7 mouse cellular contexts compared by ENCODE assay signal in the genomic region with DNA sequence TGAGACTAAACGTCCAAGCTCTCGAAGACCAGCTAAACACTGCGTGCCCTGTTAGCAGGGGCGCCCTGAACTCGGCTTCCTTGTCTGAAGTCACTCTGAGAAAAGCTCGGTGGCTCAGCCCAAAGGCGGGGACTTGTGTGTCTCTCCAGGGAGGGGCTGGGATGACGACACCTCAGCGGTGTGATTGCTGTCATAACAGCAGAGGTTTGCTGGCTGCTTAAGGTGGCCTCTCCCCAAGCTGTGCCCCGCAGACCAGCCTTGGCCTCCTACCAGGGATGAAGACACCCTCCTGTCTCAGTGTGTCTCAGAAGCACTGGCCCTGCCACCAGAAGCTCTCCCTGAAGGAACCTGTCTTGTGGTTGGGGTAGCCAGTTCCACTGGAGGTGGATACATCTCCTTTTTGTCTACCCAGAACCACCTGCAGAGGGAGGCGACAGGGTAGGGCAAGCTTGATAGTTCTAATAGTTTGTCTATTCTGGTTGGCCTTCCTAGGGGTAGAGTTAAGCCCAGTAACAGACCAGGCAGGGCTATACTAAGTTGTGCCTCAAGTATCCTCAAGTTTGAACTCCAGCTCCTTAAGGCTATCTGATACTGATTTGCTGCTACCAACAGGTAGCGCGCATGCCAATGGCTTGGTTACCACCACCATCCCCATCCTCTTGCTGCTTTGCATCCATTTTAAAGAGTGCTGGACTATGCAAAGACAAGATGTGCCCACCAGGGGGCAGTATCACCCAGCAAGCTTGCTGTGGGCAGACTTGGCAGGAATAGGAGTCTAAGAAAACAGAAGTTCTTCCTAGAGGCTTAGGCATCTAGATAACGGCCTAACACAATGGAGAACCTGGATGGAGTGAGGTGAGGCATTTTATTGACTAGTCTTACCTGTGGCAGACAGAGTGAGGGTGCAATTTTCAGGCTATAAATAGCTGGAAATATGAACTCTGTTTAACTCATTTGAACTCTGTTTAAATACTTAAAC.
A peak's percentile ranks its signal among the peaks of the same experiment; 100 is the strongest.
DNase-seq lines count a peak whose midpoint lies in the region; ATAC-seq and TF ChIP-seq lines count a peak whose summit lies in the region.

No protein-coding gene starts in this region.

- H3K4me2 ChIP-seq in heart, embryonic 12.5 days: no peak overlapping the region
- H3K4me2 ChIP-seq in lung, embryonic 15.5 days: no peak overlapping the region

- H3K4me1 ChIP-seq in heart, embryonic 12.5 days (replicated peaks): no peaks in the 10 kb centered on the region
- H3K4me1 ChIP-seq in lung, embryonic 15.5 days: 0 out of 2 replicates have a peak, but pooled peaks cover 5% of the 10 kb centered on the region
- no peaks in the 10 kb centered on the region; the same call in 1 of the 2 replicates for H3K4me1 ChIP-seq in small intestine, adult 2 months (ENCODE audit: control insufficient read depth, insufficient read depth, insufficient read length, low read length)

- peak; percentile 91; the same call in 1 of the 2 replicates for TF ChIP-seq CTCF in small intestine, adult 2 months (IDR thresholded peaks at IDR 0.05; ENCODE audit: extremely low read depth, insufficient read length, insufficient replicate concordance, low read depth, low read length)

- ATAC-seq in heart, embryonic 12.5 days (ENCODE audit: insufficient number of reproducible peaks, low FRiP score): peak; percentile 39; the same call in 1 of the 2 replicates
- ATAC-seq in lung, embryonic 15.5 days (ENCODE audit: borderline replicate concordance, extremely low read depth, low FRiP score, low TSS enrichment): peak; percentile 43; the same call in 1 of the 2 replicates

- WGBS in heart, embryonic 12.5 days: 75% methylated on average over 14 of the region's 14 CpGs
- WGBS in lung, embryonic 15.5 days: 71% methylated on average over 14 of the region's 14 CpGs
- WGBS in small intestine, adult 2 months: 30% methylated on average over 14 of the region's 14 CpGs

- no peaks in the 10 kb centered on the region for H3K27me3 ChIP-seq in heart, embryonic 12.5 days (replicated peaks)
- no peaks in the 10 kb centered on the region for H3K27me3 ChIP-seq in lung, embryonic 15.5 days
- H3K27me3 ChIP-seq in small intestine, adult 2 months (ENCODE audit: control insufficient read depth, insufficient read depth, low read length): no peaks in the 10 kb centered on the region

- peaks cover 62% of the 10 kb centered on the region for H3K36me3 ChIP-seq in heart, embryonic 12.5 days
- H3K36me3 ChIP-seq in lung, embryonic 15.5 days: peaks cover 10% of the 10 kb centered on the region; the same call in 1 of the 2 replicates
- peaks cover 6% of the 10 kb centered on the region; the same call in 1 of the 2 replicates for H3K36me3 ChIP-seq in small intestine, adult 2 months (ENCODE audit: control insufficient read depth, insufficient read depth, low read length)

- peaks cover 3% of the 10 kb centered on the region; the same call in 1 of the 2 replicates for H3K9me3 ChIP-seq in heart, embryonic 12.5 days (replicated peaks)
- H3K9me3 ChIP-seq in lung, embryonic 15.5 days: no peaks in the 10 kb centered on the region

- H3K4me3 ChIP-seq in heart, embryonic 12.5 days: no peak overlapping the region
- H3K4me3 ChIP-seq in lung, embryonic 15.5 days: no peak overlapping the region
- no peak overlapping the region for H3K4me3 ChIP-seq in small intestine, adult 2 months (ENCODE audit: low read depth, low read length)

- TF ChIP-seq POLR2A in small intestine, adult 2 months (IDR thresholded peaks at IDR 0.05; ENCODE audit: low read depth, low read length): 0 out of 2 replicates have a peak, but pooled peaks have one; percentile 42

- H3K9ac ChIP-seq in heart, embryonic 12.5 days: no peak overlapping the region
- no peak overlapping the region for H3K9ac ChIP-seq in lung, embryonic 15.5 days

- peak; percentile 86 for DNase-seq in ES-CJ7 (ENCODE audit: low read depth, low spot score)
- peak; percentile 35 for DNase-seq in adrenal gland, adult 8-10 months
- DNase-seq in embryo, embryonic 11.5 days (ENCODE audit: low read depth, low spot score): peak; percentile 75
- peak; percentile 65 for DNase-seq in layer of hippocampus, adult 11-12 months (ENCODE audit: low spot score)

- H3K27ac ChIP-seq in heart, embryonic 12.5 days (ENCODE audit: poor library complexity, severe bottlenecking): no peak overlapping the region
- peak overlapping the region; percentile 84; the same call in 1 of the 2 replicates for H3K27ac ChIP-seq in lung, embryonic 15.5 days
- peak overlapping the region; percentile 69 for H3K27ac ChIP-seq in small intestine, adult 2 months (ENCODE audit: insufficient read depth, low read depth, low read length)

Comparison
In these comparisons a context has a peak if more than half of its experiments do, and no peak if none do; other contexts are left out.
1. DNase-seq: peak in every context shown above with its lines; median percentile 86 in ES-CJ7; 75 in embryo, embryonic 11.5 days; 65 in layer of hippocampus, adult 11-12 months; 35 in adrenal gland, adult 8-10 months.